Mouse (Mus musculus) lung, postnatal 0 days (tissue): Measurements from ENCODE around the gene Gpr15.

ENCODE experiments used
- CTCF ChIP-seq: IDR thresholded peaks from 2 replicates; pipeline ENCODE4 v1.5.1; 2016; ENCODE audit warnings: antibody characterized with exemption, mild to moderate bottlenecking
- EP300 ChIP-seq: IDR thresholded peaks from 2 replicates; pipeline ENCODE4 v1.6.1; 2016; ENCODE audit warnings: antibody characterized with exemption, mild to moderate bottlenecking, control low read depth

DNA sequence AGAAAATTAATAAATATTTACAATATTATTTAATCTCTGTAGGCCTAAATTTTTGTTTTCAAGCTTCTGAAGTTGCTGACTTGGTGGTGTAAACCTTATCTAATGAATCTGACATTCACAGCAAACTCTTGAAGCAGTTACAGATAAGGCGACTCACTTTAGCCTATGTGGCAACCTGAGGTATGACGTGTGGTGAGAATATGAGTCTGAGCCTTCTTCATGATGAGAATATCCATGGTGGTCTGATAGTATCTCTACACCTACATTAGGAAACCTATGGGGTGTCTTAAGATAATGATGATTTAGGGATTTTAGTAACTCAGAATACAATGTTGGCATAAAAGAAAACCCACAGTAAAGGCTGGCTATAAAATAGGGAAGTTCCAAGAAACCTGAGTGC lies 3.4 kb upstream of the Gpr15 start:
- TF ChIP-seq CTCF (no peak), EP300 (no peak)
